Mouse (Mus musculus) hindbrain, embryonic 11.5 days (tissue): ENCODE results near the gene Aff3. TPM values are rescaled to one million over a fixed set of nuclear protein-coding genes. Genes with fewer than 3 reads are reported as not detected.

Experiments used
- ATAC-seq: fragments of 200-750 bp; cut with Nextera tagmentation; 2 replicates; pipeline ENCODE4 v1.8.0; 2017; ENCODE audit warnings: mild to moderate bottlenecking, moderate TSS enrichment, moderate library complexity; ENCODE audit not compliant: low FRiP score
- DNase-seq: peaks from one replicate; pipeline ENCODE4 v3.0.0-alpha.2; 2015; ENCODE audit warnings: low spot score
- H3K27ac ChIP-seq: fragments of 300-500 bp; sonication (generic); 2 replicates; pipeline ENCODE4 v1.5.1; 2014; ENCODE audit warnings: mild to moderate bottlenecking, low read depth, low read length
- H3K27me3 ChIP-seq: fragments of 300-500 bp; sonication (generic); 2 replicates; pipeline ENCODE4 v1.6.1; 2014; ENCODE audit warnings: mild to moderate bottlenecking, low read length, moderate library complexity, mixed read lengths; ENCODE audit not compliant: control insufficient read depth, insufficient read depth
- H3K36me3 ChIP-seq: fragments of 300-500 bp; sonication (generic); 2 replicates; pipeline ENCODE4 v1.6.1; 2014; ENCODE audit warnings: mild to moderate bottlenecking, low read length, moderate library complexity, mixed read lengths; ENCODE audit not compliant: control insufficient read depth, insufficient read depth
- H3K4me1 ChIP-seq: fragments of 300-500 bp; sonication (generic); replicated peaks from 2 replicates; pipeline ENCODE4 v1.6.1; 2014; ENCODE audit warnings: low read length, mixed read lengths; ENCODE audit not compliant: control insufficient read depth, insufficient read depth
- H3K4me2 ChIP-seq: fragments of 300-500 bp; sonication (generic); replicated peaks from 2 replicates; pipeline ENCODE4 v1.6.1; 2014; ENCODE audit warnings: mild to moderate bottlenecking, low read depth, low read length
- H3K4me3 ChIP-seq: fragments of 300-500 bp; sonication (generic); 2 replicates; pipeline ENCODE4 v1.5.1; 2014; ENCODE audit warnings: low read depth, low read length
- H3K9ac ChIP-seq: fragments of 300-500 bp; sonication (generic); 2 replicates; pipeline ENCODE4 v1.6.1; 2014; ENCODE audit warnings: low read depth, low read length
- H3K9me3 ChIP-seq: fragments of 300-500 bp; sonication (generic); 2 replicates; pipeline ENCODE4 v1.6.1; 2016; ENCODE audit warnings: low read length; ENCODE audit not compliant: control insufficient read depth
- WGBS: fragments of 180-500 bp; shearing (Covaris S2); extraction: QIAGEN DNeasy Blood & Tissue Kit; methylation state at CpG from one replicate; pipeline ENCODE4 v1.1.7; 2014; 5-methylcytosine and 5-hydroxymethylcytosine counted together
- polyA plus RNA-seq: library from polyadenylated mRNA; unstranded; fragments of >200 nt; fragmentation: Nextera tagmentation; extraction: Ambion mirVana; gene quantifications from 2 replicates; pipeline ENCODE4 v1.2.1, GENCODE M21; 2014

The Aff3 gene
- polyA plus RNA-seq: 19.7 and 25.6 TPM in 2 replicates

GRCm38 (mm10) chr1:38664777-38665176 lies at the start of gene Aff3:
Gene Aff3, minus strand, starts transcription at chr1:38664955.
- Histone ChIP-seq H3K4me1 (no peaks in the 10 kb centered on the region), H3K4me2 (no peak within 1 kb of the TSS), H3K4me3 (no peak within 1 kb of the TSS), H3K9ac (no peak within 1 kb of the TSS), H3K27me3 (no peaks in the 10 kb centered on the region), H3K36me3 (no peaks in the 10 kb centered on the region), H3K27ac (no peak within 1 kb of the TSS), H3K9me3 (no peaks in the 10 kb centered on the region)
- WGBS: 86% methylated on average over 13 of the region's 13 CpGs
- DNase-seq: no peak
- no peak for ATAC-seq

DNA sequence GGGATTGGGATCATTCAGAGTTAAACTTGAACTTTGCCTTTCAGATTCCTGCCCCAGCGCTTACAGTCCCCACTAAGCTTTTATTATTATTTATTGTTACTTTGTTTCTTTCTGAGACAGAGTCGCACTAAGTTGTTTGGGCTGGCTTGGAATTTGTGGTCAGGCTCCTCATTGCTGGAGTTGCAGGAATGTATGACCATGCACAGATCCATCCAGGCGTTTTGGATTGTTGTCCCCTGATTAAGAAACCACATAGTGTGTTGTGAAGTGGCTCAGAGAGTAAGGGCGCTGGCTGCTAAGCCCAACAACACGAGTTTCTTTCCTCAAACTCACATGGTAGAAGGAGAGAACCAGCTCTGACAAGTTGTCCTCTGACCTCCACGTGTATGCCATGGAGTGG lies 35.9 kb upstream of the Aff3 start:
- Histone ChIP-seq H3K4me1 (no peaks in the 10 kb centered on the region), H3K27me3 (no peaks in the 10 kb centered on the region), H3K27ac (no peak overlapping the region), H3K9me3 (no peaks in the 10 kb centered on the region), H3K9ac (no peak overlapping the region), H3K36me3 (no peaks in the 10 kb centered on the region), H3K4me3 (no peak overlapping the region), H3K4me2 (no peak overlapping the region)
- DNase-seq (no peak), ATAC-seq (no peak)
- 87% methylated on average over 6 of the region's 6 CpGs for WGBS

- Histone ChIP-seq H3K9ac (no peak overlapping the region), H3K9me3 (no peaks in the 10 kb centered on the region), H3K4me3 (no peak overlapping the region), H3K4me1 (no peaks in the 10 kb centered on the region), H3K36me3 (no peaks in the 10 kb centered on the region), H3K4me2 (no peak overlapping the region), H3K27ac (no peak overlapping the region), H3K27me3 (no peaks in the 10 kb centered on the region)
- DNase-seq (no peak), ATAC-seq (no peak)
- WGBS: 90% methylated on average over 10 of the region's 10 CpGs
Measured at GRCm38 (mm10) chr1:38699244-38699643, 34.5 kb upstream of the Aff3 start.

DNA sequence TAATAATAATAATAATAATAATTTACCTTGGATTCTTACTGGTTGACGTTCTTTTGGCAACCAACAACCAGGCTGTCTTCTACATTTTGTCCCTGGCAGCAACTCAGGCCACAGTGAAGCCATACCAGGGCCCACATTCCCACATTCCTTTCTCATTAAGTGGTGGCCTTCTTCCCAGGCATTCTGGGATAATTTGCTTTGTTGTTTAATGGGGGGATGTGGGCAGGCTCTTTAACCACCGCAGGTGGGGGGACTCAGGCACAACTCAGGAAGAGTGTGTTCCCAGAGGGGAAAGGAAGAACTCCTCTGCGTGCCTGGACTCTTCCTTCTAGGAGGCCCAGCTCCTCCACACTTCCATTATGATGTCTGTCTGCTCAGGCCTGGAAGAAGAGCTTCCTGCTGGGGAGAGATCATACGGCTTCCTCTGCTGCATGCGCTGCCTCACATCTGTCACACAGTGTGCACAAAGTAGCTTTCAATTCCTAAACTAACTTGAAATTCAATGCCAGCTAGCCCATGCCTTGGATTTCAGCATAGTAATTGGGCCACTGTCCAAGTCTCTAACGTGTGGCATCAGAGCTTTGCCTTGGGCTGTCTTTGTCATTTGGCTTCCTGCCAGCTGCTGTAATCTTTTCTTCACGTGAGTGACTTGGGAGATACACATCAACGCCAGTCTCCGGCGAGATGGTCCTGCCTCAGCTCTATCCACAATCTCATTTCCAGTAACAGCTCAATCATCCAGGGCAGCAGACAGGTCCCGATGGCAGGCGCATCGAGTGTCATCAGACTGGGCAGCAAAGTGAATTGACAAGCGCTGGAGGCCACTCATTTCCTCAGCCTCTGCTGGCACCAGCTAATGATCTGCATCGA lies 31.3 kb upstream of the Aff3 start:
- H3K4me2 ChIP-seq: no peak overlapping the region
- H3K27me3 ChIP-seq: no peaks in the 10 kb centered on the region
- DNase-seq (peak; percentile 21), ATAC-seq (no peak)
- H3K9ac ChIP-seq: no peak overlapping the region
- no peak overlapping the region for H3K4me3 ChIP-seq
- H3K36me3 ChIP-seq: no peaks in the 10 kb centered on the region
- no peaks in the 10 kb centered on the region for H3K9me3 ChIP-seq
- no peaks in the 10 kb centered on the region for H3K4me1 ChIP-seq
- WGBS: 65% methylated on average over 15 of the region's 15 CpGs
- no peak overlapping the region for H3K27ac ChIP-seq

DNA sequence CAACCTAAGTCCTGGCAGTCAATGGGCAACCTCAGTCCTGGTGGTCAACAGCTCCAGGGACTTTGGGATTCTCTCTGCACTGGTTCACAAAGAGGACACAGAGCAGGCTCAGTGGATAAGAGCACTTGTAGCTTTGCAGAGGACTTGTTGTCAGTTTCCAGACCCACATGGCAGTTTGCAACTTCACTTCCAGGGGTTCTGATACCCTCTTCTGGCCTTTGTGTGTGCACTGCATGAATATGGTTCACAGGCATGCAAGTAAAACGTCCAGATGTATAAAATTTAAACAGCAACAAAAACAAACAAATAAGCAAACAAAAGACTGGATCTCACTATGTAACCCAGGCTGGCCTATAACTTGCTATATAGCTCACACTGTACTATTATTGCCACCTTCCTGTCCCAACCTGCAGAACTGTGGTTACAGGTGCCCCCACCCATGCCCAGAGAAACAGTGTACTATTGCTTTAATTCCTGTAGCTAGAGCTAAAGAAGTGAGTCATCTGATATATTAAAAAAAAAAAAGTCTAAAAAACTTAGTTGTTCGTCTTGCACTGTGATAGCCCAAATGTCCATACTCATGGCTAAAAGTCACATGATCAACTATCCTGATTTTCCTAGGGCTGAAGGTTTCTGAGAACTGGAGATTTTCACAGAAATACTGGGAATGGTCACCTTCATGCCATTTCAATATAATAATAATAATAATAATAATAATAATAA lies 30.5 kb upstream of the Aff3 start:
- ATAC-seq (no peak), DNase-seq (no peak)
- H3K4me3 ChIP-seq: no peak overlapping the region
- no peaks in the 10 kb centered on the region for H3K36me3 ChIP-seq
- no peak overlapping the region for H3K9ac ChIP-seq
- H3K27me3 ChIP-seq: no peaks in the 10 kb centered on the region
- no peak overlapping the region for H3K27ac ChIP-seq
- WGBS: 88% methylated on average over 2 of the region's 2 CpGs
- H3K9me3 ChIP-seq: no peaks in the 10 kb centered on the region
- no peaks in the 10 kb centered on the region for H3K4me1 ChIP-seq
- no peak overlapping the region for H3K4me2 ChIP-seq

GRCm38 (mm10) chr1:38694142-38694541 lies 29.4 kb upstream of the Aff3 start:
- H3K4me3 ChIP-seq: no peak overlapping the region
- H3K27ac ChIP-seq: no peak overlapping the region
- no peak overlapping the region for H3K9ac ChIP-seq
- no peaks in the 10 kb centered on the region for H3K9me3 ChIP-seq
- H3K4me2 ChIP-seq: no peak overlapping the region
- H3K27me3 ChIP-seq: no peaks in the 10 kb centered on the region
- 64% methylated on average over 5 of the region's 5 CpGs for WGBS
- H3K36me3 ChIP-seq: no peaks in the 10 kb centered on the region
- H3K4me1 ChIP-seq: no peaks in the 10 kb centered on the region
- ATAC-seq (no peak), DNase-seq (no peak)

DNA sequence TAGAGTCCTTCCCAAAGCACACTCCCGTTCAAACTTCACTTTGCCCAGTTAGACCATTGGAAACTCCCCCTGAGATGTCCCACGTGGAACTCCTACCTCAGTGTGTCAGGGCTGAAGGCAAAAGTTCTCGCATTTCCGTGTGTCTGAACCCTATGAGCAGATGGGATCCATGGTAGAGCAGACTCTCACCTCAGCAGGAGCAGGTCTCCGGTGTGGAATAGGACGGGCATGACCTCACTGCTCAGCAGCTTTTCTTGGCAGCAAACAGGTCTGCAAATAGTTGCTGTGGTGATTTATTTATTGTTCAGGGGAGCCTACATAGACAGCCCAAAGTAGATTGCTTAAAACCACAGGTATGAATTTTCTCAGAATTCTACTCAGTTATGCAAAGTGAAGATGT lies 25.7 kb upstream of the Aff3 start:
- ATAC-seq: no peak
- DNase-seq: no peak
- Histone ChIP-seq H3K36me3 (no peaks in the 10 kb centered on the region), H3K27me3 (no peaks in the 10 kb centered on the region), H3K4me2 (no peak overlapping the region), H3K27ac (no peak overlapping the region), H3K4me1 (no peaks in the 10 kb centered on the region), H3K9me3 (no peaks in the 10 kb centered on the region), H3K9ac (no peak overlapping the region), H3K4me3 (no peak overlapping the region)
- 83% methylated on average over 6 of the region's 6 CpGs for WGBS

- H3K4me2 ChIP-seq: no peak overlapping the region
- ATAC-seq: no peak
- no peaks in the 10 kb centered on the region for H3K27me3 ChIP-seq
- H3K9me3 ChIP-seq: no peaks in the 10 kb centered on the region
- H3K27ac ChIP-seq: no peak overlapping the region
- H3K4me1 ChIP-seq: no peaks in the 10 kb centered on the region
- H3K4me3 ChIP-seq: no peak overlapping the region
- no peak overlapping the region for H3K9ac ChIP-seq
- no peak for DNase-seq
- 64% methylated on average over 5 of the region's 5 CpGs for WGBS
- H3K36me3 ChIP-seq: no peaks in the 10 kb centered on the region
Measured at GRCm38 (mm10) chr1:38688216-38688615, 23.5 kb upstream of the Aff3 start.

- Histone ChIP-seq H3K4me1 (no peaks in the 10 kb centered on the region), H3K4me2 (no peak overlapping the region), H3K27me3 (no peaks in the 10 kb centered on the region), H3K4me3 (no peak overlapping the region), H3K36me3 (no peaks in the 10 kb centered on the region), H3K27ac (no peak overlapping the region), H3K9ac (no peak overlapping the region), H3K9me3 (no peaks in the 10 kb centered on the region)
- no peak for DNase-seq
- ATAC-seq: no peak
- 89% methylated on average over 5 of the region's 5 CpGs for WGBS
Measured at GRCm38 (mm10) chr1:38685706-38686105, 21.0 kb upstream of the Aff3 start.
